In the genomic region with DNA sequence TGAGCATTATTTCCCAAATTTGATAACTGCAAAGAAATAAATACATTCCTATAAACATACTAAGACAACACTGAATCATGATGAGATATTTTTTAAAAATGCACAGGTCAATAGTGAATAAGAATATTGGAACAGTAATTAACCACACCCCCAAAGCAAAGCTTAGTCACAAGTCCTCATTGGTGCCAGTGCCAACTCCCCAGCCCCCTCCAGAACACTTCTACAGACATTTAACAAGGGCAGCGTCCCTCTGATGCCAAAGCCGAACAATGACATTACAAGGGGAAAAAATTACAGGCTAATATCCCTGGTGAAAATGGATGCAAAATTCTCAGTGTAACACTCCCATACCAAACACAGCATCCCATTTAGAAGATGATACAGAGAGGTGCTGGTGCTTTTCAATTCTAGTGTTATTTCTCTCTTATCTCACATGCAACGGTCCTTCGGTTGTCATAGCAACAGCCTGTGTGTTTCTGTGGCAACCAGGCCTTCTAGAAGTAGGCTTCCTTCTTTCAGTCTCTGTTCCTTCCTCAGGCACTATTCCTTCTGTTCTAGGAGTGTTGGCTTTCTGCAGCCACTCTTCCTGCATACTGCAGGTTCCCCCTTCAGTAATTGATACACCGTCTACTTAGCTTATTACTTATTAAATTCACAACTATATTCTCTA, we compare ENCODE assay signal across 9 mouse cellular contexts. TPM values are rescaled to one million over a fixed set of nuclear protein-coding genes. Genes with fewer than 3 reads are reported as not detected.
DNase-seq lines count a peak whose midpoint lies in the region.
"Had no signal": no experiment of that assay in that cellular context is flagged by ENCODE, and none has a peak within 500 bp of the region (broad histone marks: within the 10 kb centered on the region; RNA-seq: fewer than 3 reads in every experiment).

No protein-coding gene starts in this region.

- intact Hi-C loops in left cerebral cortex, postnatal 4 days (cut with DNase I), result loop anchor here (5.0 kb wide), 1 partner anchor 582 kb away; no protein-coding TSS in a partner anchor
- intact Hi-C loops in gastrocnemius, postnatal 36 days (cut with DNase I), result loop anchor here (5.0 kb wide), 1 partner anchor 582 kb away; no protein-coding TSS in a partner anchor

- DNase-seq in layer of hippocampus, adult 18-20 months (ENCODE audit: low spot score in 2 of 2), result peak; percentile 57 to 76
- DNase-seq in layer of hippocampus, postnatal 25 days (ENCODE audit: extremely low spot score in 1 of 2, low spot score in 1 of 2), result no peak
- peak; percentile 42 to 78 for DNase-seq in frontal cortex, postnatal 36 days (ENCODE audit: low spot score in 2 of 2)
- DNase-seq in left cerebral cortex, postnatal 4 days, result peak; percentile 50
- DNase-seq in right cerebral cortex, postnatal 25 days, result peak; percentile 61
- DNase-seq in B cell, adult 2 months, result no peak
- no peak for DNase-seq in gastrocnemius, postnatal 36 days
- DNase-seq in urinary bladder, postnatal 25 days (ENCODE audit: low spot score), result no peak
- DNase-seq: kidney, adult 9 months had no signal

RNA-seq across cellular contexts. Expression of gene Ahi1, which starts 7.9 kb away (rescaled TPM):
- total RNA-seq in layer of hippocampus, adult 18-20 months (2021), result 100 to 1,000 TPM; 236 to 240 TPM
- total RNA-seq in layer of hippocampus, postnatal 25 days (2021), result 100 to 1,000 TPM; 192 to 215 TPM
- 100 to 1,000 TPM; 191 to 231 TPM for total RNA-seq in left cerebral cortex, postnatal 4 days (2021)
- total RNA-seq in gastrocnemius, postnatal 36 days (2021), result under 1 TPM; 0.91 to 0.94 TPM

Comparison
In these comparisons a context has a peak if more than half of its experiments do, and no peak if none do; other contexts are left out.
1. DNase-seq: peak in layer of hippocampus, adult 18-20 months (2 of 2), frontal cortex, postnatal 36 days (2 of 2), left cerebral cortex, postnatal 4 days (single experiment) and right cerebral cortex, postnatal 25 days (single experiment); none in layer of hippocampus, postnatal 25 days (0 of 2), B cell, adult 2 months (0 of 2), gastrocnemius, postnatal 36 days (0 of 2) and urinary bladder, postnatal 25 days (single experiment).
2. RNA of gene Ahi1, which starts 7.9 kb away (total RNA-seq): 236 to 240 TPM in layer of hippocampus, adult 18-20 months, 191 to 231 TPM in left cerebral cortex, postnatal 4 days and 192 to 215 TPM in layer of hippocampus, postnatal 25 days; 0.91 to 0.94 TPM in gastrocnemius, postnatal 36 days; every median in the first group is over 10 times any median in the second.